Mouse (Mus musculus) neural tube, embryonic 13.5 days (tissue): Measurements from ENCODE around the gene Ascc2. TPM values are rescaled to one million over a fixed set of nuclear protein-coding genes. Genes with fewer than 3 reads are reported as not detected.

ENCODE experiments used
- ATAC-seq: fragments of 200-750 bp; cut with Nextera tagmentation; 2 replicates; pipeline ENCODE4 v1.8.0; 2017; ENCODE audit warnings: low read depth, mild to moderate bottlenecking, moderate TSS enrichment, moderate library complexity
- H3K27ac ChIP-seq: fragments of 300-500 bp; sonication (generic); replicated peaks from 2 replicates; pipeline ENCODE4 v1.5.1; 2015; ENCODE audit warnings: moderate library complexity, mild to moderate bottlenecking, inconsistent platforms
- H3K27me3 ChIP-seq: fragments of 300-500 bp; sonication (generic); 2 replicates; pipeline ENCODE4 v1.6.1; 2015; ENCODE audit warnings: mild to moderate bottlenecking, inconsistent platforms
- H3K36me3 ChIP-seq: fragments of 300-500 bp; sonication (generic); 2 replicates; pipeline ENCODE4 v1.6.1; 2015; ENCODE audit warnings: mild to moderate bottlenecking, inconsistent platforms
- H3K4me1 ChIP-seq: fragments of 300-500 bp; sonication (generic); replicated peaks from 2 replicates; pipeline ENCODE4 v1.6.1; 2015; ENCODE audit warnings: inconsistent platforms
- H3K4me2 ChIP-seq: fragments of 300-500 bp; sonication (generic); 2 replicates; pipeline ENCODE4 v1.6.1; 2015; ENCODE audit warnings: inconsistent platforms, mild to moderate bottlenecking, moderate library complexity
- H3K4me3 ChIP-seq: fragments of 300-500 bp; sonication (generic); 2 replicates; pipeline ENCODE4 v1.5.1; 2015; ENCODE audit warnings: mild to moderate bottlenecking, inconsistent platforms
- H3K9ac ChIP-seq: fragments of 300-500 bp; sonication (generic); 2 replicates; pipeline ENCODE4 v1.6.1; 2015; ENCODE audit warnings: moderate library complexity, mild to moderate bottlenecking, inconsistent platforms
- H3K9me3 ChIP-seq: fragments of 300-500 bp; sonication (generic); 2 replicates; pipeline ENCODE4 v1.6.1; 2016; ENCODE audit warnings: inconsistent platforms
- WGBS: fragments of 180-500 bp; shearing (Covaris S2); methylation state at CpG from one replicate; pipeline ENCODE4 v1.1.7; 2015; 5-methylcytosine and 5-hydroxymethylcytosine counted together
- polyA plus RNA-seq: library from polyadenylated mRNA; unstranded; fragments of >200 nt; fragmentation: Nextera tagmentation; extraction: Ambion mirVana; gene quantifications from 2 replicates; pipeline ENCODE4 v1.2.1, GENCODE M21; 2015

The Ascc2 gene
- polyA plus RNA-seq: 22.3 and 23.7 TPM in 2 replicates

GRCm38 (mm10) chr11:4637534-4638234, at the start of gene Ascc2:
Gene Ascc2, plus strand, starts transcription at chr11:4637747.
- peak; percentile 91 for ATAC-seq
- Histone ChIP-seq H3K9me3 (no peaks in the 10 kb centered on the region), H3K27ac (peak within 1 kb of the TSS; percentile 61; the same call in 1 of the 2 replicates), H3K27me3 (no peaks in the 10 kb centered on the region), H3K4me1 (peaks cover 19% of the 10 kb centered on the region), H3K36me3 (peaks cover 20% of the 10 kb centered on the region), H3K4me3 (peak within 1 kb of the TSS; percentile 90), H3K9ac (peak within 1 kb of the TSS; percentile 84), H3K4me2 (peak within 1 kb of the TSS; percentile 92)
- WGBS: under 1% methylated on average over 35 of the region's 35 CpGs

DNA sequence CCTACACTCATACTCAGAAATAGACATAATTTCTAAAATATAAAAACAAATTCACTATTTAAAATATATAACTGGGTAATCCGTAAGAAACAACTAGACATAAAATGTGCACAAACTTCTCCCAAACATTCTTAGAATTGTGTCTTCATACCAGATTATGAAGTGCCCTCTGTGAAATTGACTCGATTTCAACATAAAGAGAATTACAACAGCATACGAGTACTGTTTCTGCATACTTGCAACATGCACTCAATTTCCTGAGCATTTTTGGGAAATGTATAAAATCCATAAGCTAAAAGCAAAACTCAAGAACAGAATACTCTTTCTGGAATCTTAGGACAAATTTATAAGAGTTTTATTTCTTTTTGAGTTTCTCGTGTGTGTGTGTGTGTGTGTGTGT, 45.7 kb upstream of the Ascc2 start:
- 88% methylated on average over 4 of the region's 4 CpGs for WGBS
- Histone ChIP-seq H3K4me3 (no peak overlapping the region), H3K27ac (no peak overlapping the region), H3K4me2 (0 out of 2 replicates have a peak overlapping the region, but pooled peaks have one; percentile 73), H3K27me3 (no peaks in the 10 kb centered on the region), H3K9me3 (no peaks in the 10 kb centered on the region), H3K9ac (no peak overlapping the region), H3K36me3 (no peaks in the 10 kb centered on the region), H3K4me1 (peaks cover 32% of the 10 kb centered on the region)
- ATAC-seq: no peak

DNA sequence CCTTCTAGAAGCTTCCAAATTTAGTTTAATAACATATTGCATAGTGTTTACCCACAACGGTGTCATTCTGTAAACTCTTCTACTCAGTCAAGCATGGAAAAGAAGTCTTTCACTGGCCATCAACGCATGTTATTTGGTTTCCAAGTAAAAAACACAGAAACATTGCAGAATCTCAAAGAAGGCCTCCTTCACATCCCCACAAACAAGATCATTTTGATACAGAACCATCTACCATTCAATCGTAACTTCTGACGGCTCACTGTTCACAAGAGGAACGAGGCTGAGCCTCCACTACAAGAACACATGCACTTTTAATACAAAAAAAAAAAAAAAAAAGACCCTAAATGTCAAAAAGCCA, 44.1 kb upstream of the Ascc2 start:
- H3K27me3 ChIP-seq: no peaks in the 10 kb centered on the region
- no peaks in the 10 kb centered on the region for H3K36me3 ChIP-seq
- H3K4me3 ChIP-seq: peak overlapping the region; percentile 94
- ATAC-seq: no peak
- 33% methylated on average over 5 of the region's 5 CpGs for WGBS
- no peak overlapping the region for H3K27ac ChIP-seq
- no peaks in the 10 kb centered on the region for H3K9me3 ChIP-seq
- peaks cover 32% of the 10 kb centered on the region for H3K4me1 ChIP-seq
- H3K4me2 ChIP-seq: peak overlapping the region; percentile 73
- H3K9ac ChIP-seq: peak overlapping the region; percentile 99

DNA sequence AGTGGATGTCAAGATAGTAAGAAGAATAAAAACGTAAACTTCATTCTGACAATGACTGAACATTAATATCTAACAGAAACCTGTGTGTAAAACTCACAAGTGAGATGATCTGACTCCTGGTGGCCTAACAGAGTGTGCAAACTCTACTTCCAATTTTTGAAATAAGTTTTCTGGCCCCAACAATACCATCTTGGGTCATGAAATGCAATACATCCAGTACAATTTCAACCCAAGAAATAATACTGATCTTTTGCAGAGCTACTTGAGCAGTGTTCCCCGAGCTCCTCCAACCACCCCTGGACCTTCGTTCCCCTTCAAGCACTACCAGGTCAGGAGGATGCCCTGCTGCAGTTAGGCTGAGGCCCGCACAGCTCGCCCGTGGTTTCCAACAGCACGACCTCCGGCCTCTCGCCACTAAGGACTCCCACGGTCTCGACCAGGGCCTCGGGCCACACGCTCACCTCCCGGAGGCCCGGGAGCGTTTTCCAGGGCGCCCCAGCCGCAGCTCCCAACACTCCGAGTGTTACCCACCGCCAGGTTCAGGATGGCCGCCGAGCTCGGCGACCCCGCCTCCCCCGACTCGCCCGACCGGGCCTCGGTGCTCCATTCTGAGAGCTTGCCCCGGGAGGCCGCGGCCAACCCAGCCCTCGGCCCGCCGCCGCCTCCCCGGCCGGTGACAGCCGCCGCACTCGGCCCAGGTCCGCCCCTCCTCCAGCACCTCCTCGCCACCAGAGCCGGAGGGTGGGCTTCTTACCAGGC, 43.5 kb upstream of the Ascc2 start:
- Histone ChIP-seq H3K9me3 (no peaks in the 10 kb centered on the region), H3K27me3 (no peaks in the 10 kb centered on the region), H3K4me3 (peak overlapping the region; percentile 94), H3K36me3 (no peaks in the 10 kb centered on the region), H3K4me1 (peaks cover 32% of the 10 kb centered on the region), H3K4me2 (peak overlapping the region; percentile 73), H3K9ac (peak overlapping the region; percentile 99), H3K27ac (peak overlapping the region; percentile 97)
- WGBS: 1% methylated on average over 43 of the region's 45 CpGs
- peak; percentile 93 for ATAC-seq

- Histone ChIP-seq H3K9me3 (no peaks in the 10 kb centered on the region), H3K4me2 (peak within 1 kb of the TSS; percentile 73), H3K4me1 (peaks cover 32% of the 10 kb centered on the region), H3K27ac (peak within 1 kb of the TSS; percentile 97), H3K9ac (peak within 1 kb of the TSS; percentile 99), H3K27me3 (no peaks in the 10 kb centered on the region), H3K4me3 (peak within 1 kb of the TSS; percentile 94), H3K36me3 (no peaks in the 10 kb centered on the region)
- 5% methylated on average over 49 of the region's 53 CpGs for WGBS
- peak; percentile 95 for ATAC-seq
Measured at GRCm38 (mm10) chr11:4594608-4595500, 42.7 kb upstream of the Ascc2 start, which contains the start of gene Mtmr3. Gene Mtmr3, minus strand, starts transcription at chr11:4594863.

- WGBS: 88% methylated on average over 2 of the region's 2 CpGs
Measured at GRCm38 (mm10) chr11:4598411-4598810, 39.1 kb upstream of the Ascc2 start.

DNA sequence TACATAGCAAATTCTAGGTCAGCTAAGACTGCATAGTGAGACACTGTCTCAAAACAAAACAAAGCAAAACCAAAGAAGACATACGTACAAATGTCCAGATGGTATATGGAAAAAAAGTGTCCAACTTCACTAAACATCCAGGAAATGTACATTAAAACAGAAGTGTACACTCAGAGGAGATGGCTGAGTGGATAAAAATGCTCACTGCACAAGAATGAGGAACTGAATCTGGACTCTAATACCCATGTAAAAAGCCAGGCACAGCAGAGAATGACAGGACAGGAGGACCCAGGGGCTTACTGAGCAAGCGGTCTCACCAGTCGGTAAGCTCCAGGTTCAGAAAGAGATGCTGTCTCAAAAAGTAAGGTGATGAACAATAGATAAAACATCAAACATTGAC, 37.6 kb upstream of the Ascc2 start:
- Histone ChIP-seq H3K9me3 (no peaks in the 10 kb centered on the region), H3K9ac (no peak overlapping the region), H3K4me3 (no peak overlapping the region), H3K36me3 (no peaks in the 10 kb centered on the region), H3K4me2 (no peak overlapping the region), H3K4me1 (peaks cover 25% of the 10 kb centered on the region), H3K27ac (no peak overlapping the region), H3K27me3 (no peaks in the 10 kb centered on the region)
- WGBS: 92% methylated on average over 3 of the region's 3 CpGs
- ATAC-seq: no peak

More at GRCm38 (mm10) chr11:4598411-4598810, 39.1 kb upstream of the Ascc2 start:
- H3K36me3 ChIP-seq: no peaks in the 10 kb centered on the region
- H3K27ac ChIP-seq: no peak overlapping the region
- no peaks in the 10 kb centered on the region for H3K27me3 ChIP-seq
- H3K4me3 ChIP-seq: no peak overlapping the region
- H3K4me1 ChIP-seq: peaks cover 17% of the 10 kb centered on the region
- no peak overlapping the region for H3K9ac ChIP-seq
- ATAC-seq: no peak
- H3K4me2 ChIP-seq: no peak overlapping the region
- no peaks in the 10 kb centered on the region for H3K9me3 ChIP-seq

DNA sequence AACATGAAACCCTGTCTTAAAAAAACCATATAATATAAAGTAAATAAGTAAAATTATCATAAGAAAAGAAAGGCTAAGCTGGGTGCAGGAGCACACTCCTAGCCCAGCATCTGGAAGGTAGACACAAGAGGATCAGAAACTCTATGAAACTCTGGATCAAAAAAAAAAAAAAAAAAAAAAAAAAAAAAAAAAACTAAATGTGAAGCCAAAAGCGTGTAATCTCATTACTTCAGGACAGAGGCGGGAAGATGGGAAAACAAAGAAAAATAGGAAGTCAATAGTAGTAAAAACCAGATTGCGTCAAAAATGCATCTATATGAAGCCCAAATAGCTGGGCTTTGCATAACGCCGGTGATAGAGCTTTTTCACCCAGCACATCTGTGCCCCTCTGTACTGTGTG, 35.7 kb upstream of the Ascc2 start:
- no peak overlapping the region for H3K27ac ChIP-seq
- no peak overlapping the region for H3K4me3 ChIP-seq
- WGBS: 81% methylated on average over 5 of the region's 5 CpGs
- H3K27me3 ChIP-seq: no peaks in the 10 kb centered on the region
- H3K9me3 ChIP-seq: no peaks in the 10 kb centered on the region
- H3K4me1 ChIP-seq: peaks cover 27% of the 10 kb centered on the region
- no peak overlapping the region for H3K4me2 ChIP-seq
- H3K9ac ChIP-seq: no peak overlapping the region
- ATAC-seq: no peak
- H3K36me3 ChIP-seq: no peaks in the 10 kb centered on the region

GRCm38 (mm10) chr11:4602691-4603441, 34.7 kb upstream of the Ascc2 start:
- H3K27ac ChIP-seq: no peak overlapping the region
- no peaks in the 10 kb centered on the region for H3K9me3 ChIP-seq
- peak; percentile 60 for ATAC-seq
- no peaks in the 10 kb centered on the region for H3K36me3 ChIP-seq
- no peaks in the 10 kb centered on the region for H3K27me3 ChIP-seq
- 0 out of 2 replicates have a peak overlapping the region, but pooled peaks have one; percentile 0 for H3K4me2 ChIP-seq
- no peak overlapping the region for H3K9ac ChIP-seq
- H3K4me3 ChIP-seq: no peak overlapping the region
- H3K4me1 ChIP-seq: peaks cover 27% of the 10 kb centered on the region
- WGBS: 29% methylated on average over 12 of the region's 12 CpGs

DNA sequence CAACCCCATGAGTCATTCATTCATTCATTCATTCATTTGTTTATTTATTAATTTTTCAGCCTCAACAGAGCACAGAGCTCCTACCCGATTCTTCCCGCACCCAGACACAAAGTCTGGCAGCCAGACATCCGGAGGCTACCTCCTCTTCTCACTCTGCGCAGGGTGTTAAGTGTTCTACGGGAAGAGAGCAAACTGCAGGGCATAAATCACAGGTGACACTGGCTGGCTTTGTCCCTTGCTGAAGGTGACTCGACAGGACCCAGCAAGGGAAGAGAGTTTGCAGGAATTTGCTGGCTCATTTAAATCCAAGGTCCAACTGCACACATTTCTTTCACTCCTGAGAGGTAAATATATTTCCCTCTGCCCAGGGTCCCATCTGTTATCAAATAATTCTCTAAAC, 33.1 kb upstream of the Ascc2 start:
- Histone ChIP-seq H3K27me3 (no peaks in the 10 kb centered on the region), H3K4me3 (no peak overlapping the region), H3K27ac (0 out of 2 replicates have a peak overlapping the region, but pooled peaks have one; percentile 28), H3K4me2 (no peak overlapping the region), H3K36me3 (no peaks in the 10 kb centered on the region), H3K4me1 (peaks cover 27% of the 10 kb centered on the region), H3K9me3 (no peaks in the 10 kb centered on the region), H3K9ac (no peak overlapping the region)
- WGBS: 9% methylated on average over 6 of the region's 6 CpGs
- ATAC-seq: peak; percentile 49; the same call in 1 of the 2 replicates

DNA sequence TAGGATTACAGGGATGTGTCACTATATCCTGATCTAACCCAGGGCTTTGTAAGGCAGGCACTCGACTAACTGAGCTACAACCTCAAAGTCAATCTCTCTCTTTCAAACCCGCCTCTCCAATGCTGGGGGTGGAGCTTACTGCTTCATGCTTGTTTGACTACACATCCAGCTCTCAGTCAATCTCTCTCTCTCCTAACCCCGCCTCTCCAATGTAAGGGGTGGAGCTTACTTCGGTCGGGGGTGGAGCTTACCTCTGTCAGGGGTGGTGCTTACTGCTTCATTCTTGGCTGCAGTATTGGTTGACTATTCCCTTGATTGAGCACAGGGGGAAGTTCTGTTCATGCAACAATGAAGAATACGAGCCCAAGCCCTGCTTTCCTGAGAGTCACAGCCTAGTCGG, 32.1 kb upstream of the Ascc2 start:
- Histone ChIP-seq H3K27me3 (no peaks in the 10 kb centered on the region), H3K27ac (no peak overlapping the region), H3K36me3 (no peaks in the 10 kb centered on the region), H3K4me3 (no peak overlapping the region), H3K4me2 (no peak overlapping the region), H3K4me1 (peaks cover 27% of the 10 kb centered on the region), H3K9me3 (no peaks in the 10 kb centered on the region), H3K9ac (no peak overlapping the region)
- 54% methylated on average over 7 of the region's 7 CpGs for WGBS
- no peak for ATAC-seq
